Mouse (Mus musculus): ENCODE results near the gene Specc1.
A peak's percentile ranks its signal among the peaks of the same experiment; 100 is the strongest.
"Not testable (repeated sequence)": the region's sequence is repeated elsewhere in the genome, so short reads cannot be mapped to it uniquely, and the experiment has no call there.

The Specc1 gene

DNA sequence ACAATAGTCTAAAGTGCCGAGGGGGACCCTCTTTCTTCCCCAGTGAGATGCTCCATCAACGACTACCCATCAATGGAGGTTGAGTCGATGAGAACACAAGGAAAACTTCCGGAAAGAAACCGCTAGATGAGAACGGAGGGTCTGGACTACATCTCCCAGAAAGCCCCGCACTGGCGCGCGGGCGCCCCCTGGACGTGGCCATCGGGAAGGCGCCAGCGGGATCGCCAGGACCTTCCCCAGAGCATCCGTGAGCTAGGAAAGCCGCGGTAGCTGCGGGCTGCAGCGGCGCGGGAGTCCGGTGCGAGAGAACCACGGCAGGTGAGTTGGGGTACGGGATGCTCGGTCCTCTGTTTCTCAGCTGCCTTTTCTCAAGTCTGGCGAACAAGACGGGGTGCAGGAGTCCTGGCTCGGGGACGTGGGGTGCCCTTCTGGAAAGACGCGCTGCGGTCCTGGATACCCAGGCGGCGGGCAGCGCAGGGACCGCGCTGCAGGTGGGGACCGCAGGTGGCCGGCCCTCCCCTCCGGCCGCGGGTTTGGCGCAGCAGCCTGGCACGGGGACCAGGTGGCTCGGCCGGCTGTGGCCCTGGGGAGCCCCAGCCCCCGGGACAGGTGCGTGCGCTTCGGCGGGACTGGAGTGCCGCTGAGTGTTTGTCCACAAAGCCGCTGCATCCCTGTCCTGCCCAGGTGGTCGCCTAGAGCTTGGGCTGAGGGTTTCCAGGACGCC lies at the start of gene Specc1:
TSS of gene Specc1 (plus strand) at position 192 of the 724 bp plus-strand sequence.
- peak; percentile 89 for DNase-seq

GRCm38 (mm10) chr11:61908315-61908714 lies 48.2 kb upstream of the Specc1 start:
- no peak for DNase-seq

DNA sequence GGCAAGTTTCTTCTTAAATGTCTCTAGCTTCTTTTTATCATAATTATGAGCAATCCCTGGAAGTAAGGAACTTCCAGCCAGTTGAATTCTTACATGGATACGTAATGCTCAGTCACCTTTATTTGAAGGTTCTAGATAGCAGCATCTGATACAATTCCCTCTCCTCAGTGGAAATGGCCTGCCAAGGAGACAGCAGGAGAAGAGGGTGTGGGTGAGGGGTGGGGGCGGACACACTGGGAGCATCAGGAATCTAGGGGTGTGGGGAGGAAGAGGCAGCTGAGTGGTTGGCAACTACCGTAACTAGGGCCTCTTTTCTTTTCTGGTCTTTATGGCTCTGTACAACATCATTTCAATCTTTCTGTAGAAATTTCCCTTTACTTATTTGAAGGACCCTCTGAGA lies 36.9 kb upstream of the Specc1 start:
- DNase-seq, result no peak

- DNase-seq, result no peak
Observed at GRCm38 (mm10) chr11:61923309-61923708, 33.3 kb upstream of the Specc1 start.

GRCm38 (mm10) chr11:61929323-61930097 lies 27.1 kb upstream of the Specc1 start:
- DNase-seq, result no peak

DNA sequence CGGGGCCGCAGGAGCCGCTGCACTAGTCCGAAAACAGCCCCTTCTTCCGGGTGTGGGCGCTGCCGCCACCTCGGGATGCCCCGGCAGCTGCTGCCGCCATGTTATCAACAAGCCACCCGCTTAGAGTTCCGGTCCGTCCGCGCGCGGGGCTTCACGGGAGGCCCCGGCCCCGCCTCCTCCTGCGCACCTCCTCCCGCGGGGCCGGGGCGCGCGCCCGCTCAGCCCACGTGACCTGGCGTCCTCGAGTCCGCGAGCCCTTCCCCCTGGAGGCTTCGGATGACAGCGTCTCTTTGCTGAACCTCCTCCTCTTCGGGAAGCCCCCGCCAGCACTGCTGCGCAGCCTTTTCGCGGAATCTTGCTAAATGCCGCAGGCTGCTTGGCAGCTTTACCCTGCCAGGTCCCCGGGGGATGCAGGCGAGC lies 26.5 kb upstream of the Specc1 start, which contains the start of gene Akap10:
TSS of gene Akap10 (minus strand) at position 155 of the 420 bp plus-strand sequence.
- DNase-seq, result peak; percentile 96

DNA sequence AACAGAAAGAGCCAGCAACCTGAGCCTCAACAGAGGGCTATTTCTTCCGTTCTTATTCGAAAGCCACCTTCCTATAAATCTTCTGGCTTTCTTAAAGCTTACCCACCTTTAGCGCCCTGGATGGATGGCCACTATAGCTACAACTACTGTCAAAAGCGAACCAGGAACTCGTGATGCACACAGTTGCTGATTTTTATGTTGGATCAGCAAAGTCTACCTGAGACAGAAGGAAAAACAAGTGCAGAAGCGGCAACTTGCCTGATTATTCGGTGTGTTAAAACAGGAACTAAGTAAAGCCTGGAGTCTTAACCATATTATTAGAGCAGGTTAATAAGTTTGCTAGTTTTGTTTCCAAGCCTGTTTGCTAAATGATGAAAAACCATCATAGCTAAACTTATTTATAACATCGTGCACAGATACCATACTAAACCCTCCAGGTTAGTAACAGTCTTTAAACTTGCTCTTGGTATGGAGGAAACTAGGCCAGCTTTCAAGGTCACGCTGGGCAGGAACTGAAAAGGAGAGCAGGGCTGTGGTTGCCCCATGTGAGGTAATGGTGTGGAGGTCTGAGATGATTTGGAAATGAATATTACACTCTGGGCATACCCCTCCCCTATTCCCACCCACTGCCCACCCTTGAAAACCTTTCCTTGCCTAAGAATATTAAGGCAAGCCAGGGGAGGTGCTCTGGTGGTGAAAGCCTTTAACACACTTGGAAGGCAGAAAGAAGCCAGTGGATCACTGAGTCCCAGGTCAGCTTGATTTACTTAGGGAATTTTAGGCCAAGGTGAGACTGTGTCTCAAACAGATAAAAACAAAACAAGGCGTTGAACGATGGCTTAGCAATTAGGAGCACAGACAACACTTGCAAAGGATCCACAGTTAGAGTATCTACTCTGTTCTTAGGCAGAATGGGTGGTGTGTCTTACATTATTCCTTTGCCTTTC lies 25.6 kb upstream of the Specc1 start:
- DNase-seq, result peak; percentile 21

DNA sequence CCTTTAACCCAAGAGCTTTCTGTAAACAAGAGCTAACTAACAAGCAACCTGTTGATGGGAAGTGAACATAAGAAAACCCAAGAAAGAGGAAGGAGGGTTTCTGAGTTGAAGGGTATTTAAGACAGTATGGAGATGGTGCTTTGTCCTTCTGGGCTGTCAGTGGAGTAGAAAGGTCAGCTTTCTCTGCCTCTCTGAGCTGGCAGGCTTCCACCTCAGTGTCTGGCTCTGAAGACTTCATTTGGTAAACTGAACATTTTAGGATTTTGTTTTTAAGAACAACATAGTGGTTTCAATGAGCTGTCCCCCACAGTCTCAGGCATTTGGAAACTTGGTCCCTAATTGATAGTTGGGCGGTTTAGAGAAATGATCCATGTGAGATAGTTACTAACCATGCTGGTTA lies 18.8 kb upstream of the Specc1 start:
- DNase-seq, result no peak

DNA sequence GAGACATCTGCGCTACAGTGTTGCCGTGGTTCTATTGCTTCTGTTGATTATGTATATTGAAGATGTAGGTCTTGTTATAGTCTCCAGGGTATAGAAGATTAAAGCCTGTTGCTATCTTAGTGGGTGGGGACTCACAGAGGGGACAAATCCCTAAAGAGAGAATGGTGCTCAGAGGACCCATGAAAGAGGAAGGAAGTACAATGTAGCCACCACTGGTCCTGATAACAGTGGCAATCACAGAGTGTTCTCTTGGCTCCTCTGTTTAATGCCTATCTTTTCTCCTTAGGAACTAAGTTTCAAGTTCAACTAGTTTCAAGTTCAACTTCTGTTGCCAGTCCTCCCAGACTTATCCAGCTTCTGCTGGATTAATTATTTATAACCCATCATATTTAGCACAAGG lies 13.7 kb upstream of the Specc1 start:
- DNase-seq, result no peak

- no peak for DNase-seq
Observed at GRCm38 (mm10) chr11:61944417-61944816, 12.1 kb upstream of the Specc1 start.

GRCm38 (mm10) chr11:61946608-61947007 lies 10.0 kb upstream of the Specc1 start:
- no peak for DNase-seq

GRCm38 (mm10) chr11:61949315-61949714 lies 7.2 kb upstream of the Specc1 start:
- DNase-seq, result peak; percentile 75

GRCm38 (mm10) chr11:61950632-61951031 lies 5.9 kb upstream of the Specc1 start:
- peak; percentile 92 for DNase-seq

GRCm38 (mm10) chr11:61955136-61955535 lies 1.4 kb upstream of the Specc1 start:
- no peak for DNase-seq

DNA sequence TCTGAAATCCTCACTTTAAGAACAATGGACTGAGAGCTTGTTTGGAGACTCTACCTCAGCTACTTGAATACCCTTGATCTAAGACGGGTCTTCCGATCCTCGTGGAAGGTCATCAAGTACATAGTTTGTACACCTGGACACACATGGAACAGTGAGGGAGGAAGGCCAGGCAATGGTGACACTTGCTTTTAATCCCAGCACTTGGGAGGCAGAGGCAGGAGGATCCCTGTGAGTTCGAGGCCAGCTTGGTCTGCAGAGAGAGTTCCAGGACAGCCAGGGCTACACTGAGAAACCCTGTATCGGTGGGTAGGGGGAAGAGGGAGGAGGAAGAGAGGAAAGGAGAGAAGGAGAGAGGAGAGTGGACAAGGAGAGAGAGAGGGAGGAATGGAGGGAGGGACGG lies 612 bp upstream of the Specc1 start:
- DNase-seq, result no peak

DNA sequence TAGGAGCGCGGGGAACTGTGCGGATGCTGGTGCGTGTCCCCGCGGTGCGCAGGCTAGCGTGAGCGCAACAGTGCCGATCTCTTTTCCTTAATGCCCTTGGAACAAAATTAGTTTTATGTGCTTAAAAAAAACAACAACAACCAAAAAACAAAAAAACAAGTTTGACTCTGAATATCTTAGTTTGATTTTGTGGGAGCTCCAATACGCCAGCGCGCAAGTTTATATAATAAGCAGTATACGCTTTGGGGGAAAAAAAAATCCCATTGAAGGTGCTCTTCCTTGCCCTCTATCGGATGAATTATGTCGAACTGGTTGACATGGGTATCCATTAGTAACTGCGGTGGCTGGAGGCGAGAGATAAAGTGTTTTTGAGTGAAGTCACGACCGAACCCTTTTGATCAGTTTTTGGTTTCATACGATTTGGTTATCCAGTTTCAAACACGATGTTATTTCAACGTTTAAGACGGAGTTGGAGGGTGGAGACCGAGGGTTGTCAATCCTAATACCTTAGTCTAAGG lies 792 bp downstream of the Specc1 start:
- no peak for DNase-seq

GRCm38 (mm10) chr11:61958706-61959105 lies 2.1 kb downstream of the Specc1 start:
- not testable (repeated sequence) for DNase-seq

DNA sequence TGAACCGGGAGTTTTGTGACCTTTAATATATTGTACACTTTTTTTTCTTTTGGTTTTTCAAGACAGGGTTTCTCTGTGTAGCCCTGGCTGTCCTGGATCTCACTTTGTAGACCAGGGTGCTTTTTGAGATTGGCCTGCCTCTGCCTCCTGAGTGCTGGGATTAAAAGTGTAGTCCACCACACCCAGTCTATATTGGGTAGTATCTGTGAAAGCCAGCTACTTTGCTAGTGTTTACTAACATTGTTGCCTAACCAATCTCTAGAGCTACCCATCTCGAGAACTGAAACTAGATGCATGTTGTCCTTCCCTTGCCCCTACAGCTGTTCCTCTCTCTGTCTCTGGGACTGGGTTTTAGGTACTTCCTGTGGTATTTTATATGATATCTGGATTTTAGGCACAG lies 3.5 kb downstream of the Specc1 start:
- no peak for DNase-seq

DNA sequence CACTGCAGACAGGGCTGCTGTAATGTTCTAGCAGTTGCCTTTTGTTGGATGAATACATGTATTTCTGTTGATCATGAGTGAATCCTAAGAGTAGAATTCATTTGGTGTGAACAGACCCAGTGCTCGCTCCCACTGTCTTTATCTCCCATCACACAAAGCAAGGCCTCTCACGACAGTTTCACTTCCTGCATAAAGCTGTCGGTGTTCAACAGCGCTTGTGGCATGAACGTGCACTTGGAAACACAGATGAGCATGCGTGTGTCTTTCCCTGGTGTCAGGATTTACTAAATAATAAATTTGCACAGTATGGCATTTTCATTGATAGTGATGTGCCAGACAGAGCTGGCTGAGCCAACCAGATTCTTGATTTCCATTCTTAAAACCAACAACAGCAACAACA lies 6.1 kb downstream of the Specc1 start:
- no peak for DNase-seq

DNA sequence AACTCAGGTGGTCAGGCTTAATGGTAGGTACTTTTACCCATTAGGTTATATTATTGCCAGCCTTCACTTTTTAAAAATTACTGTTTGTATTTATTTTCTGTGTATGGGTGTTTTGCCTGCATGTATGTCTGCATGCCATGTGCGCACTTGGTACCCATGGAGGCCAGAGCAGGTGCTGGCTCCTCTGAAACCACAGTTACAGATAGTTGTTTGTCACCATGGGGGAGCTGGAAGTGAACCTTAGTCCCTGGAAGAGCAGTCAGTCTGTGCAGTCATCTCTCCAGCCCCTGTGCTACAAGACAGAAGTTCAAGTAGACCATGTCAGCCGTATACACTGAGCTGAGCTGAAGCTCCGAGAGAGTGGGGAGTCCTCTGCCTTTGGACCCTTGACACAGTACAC lies 6.6 kb downstream of the Specc1 start:
- no peak for DNase-seq

- DNase-seq, result no peak
Observed at GRCm38 (mm10) chr11:61964611-61965010, 8.0 kb downstream of the Specc1 start.

DNA sequence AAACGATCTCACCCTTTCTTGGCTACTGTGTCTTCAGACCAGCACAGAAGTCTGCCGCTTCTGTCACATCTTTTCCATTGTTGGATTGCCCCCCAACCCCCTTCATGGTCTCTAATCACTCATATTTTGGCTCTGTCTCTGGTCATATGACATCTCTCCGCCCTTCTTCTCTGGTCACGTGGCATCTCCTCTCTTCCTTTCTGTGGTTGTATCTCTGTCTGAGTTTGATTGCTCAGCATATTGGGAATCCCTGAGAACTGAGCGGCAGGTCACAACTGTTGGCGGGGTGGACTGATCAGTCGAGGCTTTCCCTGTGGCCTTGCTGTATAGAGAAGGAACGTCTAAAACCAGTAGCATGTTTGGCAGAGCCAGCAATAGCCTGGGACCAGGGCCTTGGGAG lies 10.5 kb downstream of the Specc1 start:
- no peak for DNase-seq

- DNase-seq, result no peak
Observed at GRCm38 (mm10) chr11:61968875-61969274, 12.3 kb downstream of the Specc1 start.
